Mouse (Mus musculus) ES-Bruce4 (cell line): Measurements from ENCODE around the gene Nfe2l2.

ENCODE experiments used
- CTCF ChIP-seq: IDR thresholded peaks from one replicate; pipeline ENCODE4 v1.8.1; 2011; ENCODE audit warnings: low read depth, low read length
- POLR2A ChIP-seq: IDR thresholded peaks from one replicate; pipeline ENCODE4 v1.8.1; 2011; ENCODE audit warnings: low read length; ENCODE audit not compliant: insufficient read depth

GRCm38 (mm10) chr2:75633381-75633780 lies 71.1 kb downstream of the Nfe2l2 start:
- TF ChIP-seq CTCF = no peak
- peak; percentile 39 for TF ChIP-seq POLR2A
